Mouse (Mus musculus): ENCODE results near the gene Parva. TPM values are rescaled to one million over a fixed set of nuclear protein-coding genes. Genes with fewer than 3 reads are reported as not detected.

Parva gene
- polyA plus RNA-seq, 1 experiment from 2014 or later: 80.0 TPM

GRCm38 (mm10) chr7:112390937-112391605 is 36.2 kb upstream of the Parva start:
- Histone ChIP-seq H3K9me3 (ENCODE audit: control insufficient read depth, low read length) (no peaks in the 10 kb centered on the region), H3K4me1 (ENCODE audit: control insufficient read depth, insufficient read depth, low read length) (peaks cover 24% of the 10 kb centered on the region), H3K27me3 (replicated peaks; ENCODE audit: control insufficient read depth, insufficient read depth, low read length) (no peaks in the 10 kb centered on the region), H3K9ac (ENCODE audit: low read depth, low read length) (no peak overlapping the region), H3K4me3 (ENCODE audit: low read length) (no peak overlapping the region), H3K4me2 (ENCODE audit: low read depth, low read length) (no peak overlapping the region), H3K27ac (ENCODE audit: low read length) (peak overlapping the region; percentile 43), H3K36me3 (ENCODE audit: control insufficient read depth, insufficient read depth, low read length) (no peaks in the 10 kb centered on the region)
- ATAC-seq: no peak
- WGBS: 31% methylated on average over 6 of the region's 6 CpGs

DNA sequence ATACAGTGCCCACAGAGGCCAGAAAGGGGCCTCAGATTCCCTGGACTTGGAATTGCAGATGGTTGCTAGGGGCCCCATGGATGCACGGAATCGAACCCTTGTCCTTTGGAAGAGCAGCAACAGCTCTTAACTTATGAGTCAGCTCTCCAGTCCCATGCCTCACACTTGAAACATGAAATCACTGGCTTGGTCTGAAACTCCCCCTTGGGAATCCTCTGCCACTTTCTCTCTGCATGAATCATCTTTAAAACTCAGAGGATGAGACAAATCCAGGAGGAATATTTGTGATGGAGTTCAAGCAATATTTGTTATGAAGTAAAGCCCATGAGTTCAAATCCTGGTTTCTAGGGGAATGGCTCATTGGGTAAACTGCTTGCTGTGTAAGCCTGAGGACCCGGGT is 29.5 kb upstream of the Parva start:
- Histone ChIP-seq H3K36me3 (ENCODE audit: control insufficient read depth, insufficient read depth, low read length) (no peaks in the 10 kb centered on the region), H3K27ac (ENCODE audit: low read length) (no peak overlapping the region), H3K4me2 (ENCODE audit: low read depth, low read length) (no peak overlapping the region), H3K4me3 (ENCODE audit: low read length) (no peak overlapping the region), H3K9ac (ENCODE audit: low read depth, low read length) (no peak overlapping the region), H3K4me1 (ENCODE audit: control insufficient read depth, insufficient read depth, low read length) (peaks cover 4% of the 10 kb centered on the region; the same call in 1 of the 2 replicates), H3K27me3 (replicated peaks; ENCODE audit: control insufficient read depth, insufficient read depth, low read length) (no peaks in the 10 kb centered on the region), H3K9me3 (ENCODE audit: control insufficient read depth, low read length) (no peaks in the 10 kb centered on the region)
- 93% methylated on average over 3 of the region's 3 CpGs for WGBS
- no peak for ATAC-seq

- 74% methylated on average over 7 of the region's 7 CpGs for WGBS
Observed at GRCm38 (mm10) chr7:112399425-112400170, 27.7 kb upstream of the Parva start.

DNA sequence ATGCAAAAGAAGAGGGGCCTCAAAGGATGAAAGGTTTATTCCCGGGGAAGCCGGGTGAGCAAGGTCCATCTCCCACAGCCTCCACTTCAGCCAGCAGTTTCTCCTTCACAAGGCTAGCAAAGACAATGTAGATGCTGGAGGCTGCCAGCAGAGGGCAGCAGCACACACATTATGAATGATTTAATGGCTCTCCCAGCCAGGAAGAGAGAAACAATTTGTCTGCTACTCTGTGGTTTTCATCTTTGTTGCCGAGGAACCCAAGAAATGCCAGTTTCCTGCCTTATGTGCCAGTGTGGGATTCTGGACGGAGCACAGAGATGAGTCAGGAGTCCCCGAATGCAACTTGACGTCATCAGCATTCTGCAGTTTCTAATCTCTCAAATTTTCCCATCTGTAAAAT is 27.1 kb upstream of the Parva start:
- WGBS: 45% methylated on average over 6 of the region's 6 CpGs
- no peaks in the 10 kb centered on the region for H3K36me3 ChIP-seq (ENCODE audit: control insufficient read depth, insufficient read depth, low read length)
- H3K9me3 ChIP-seq (ENCODE audit: control insufficient read depth, low read length): no peaks in the 10 kb centered on the region
- H3K27me3 ChIP-seq (replicated peaks; ENCODE audit: control insufficient read depth, insufficient read depth, low read length): no peaks in the 10 kb centered on the region
- no peak overlapping the region for H3K4me2 ChIP-seq (ENCODE audit: low read depth, low read length)
- H3K9ac ChIP-seq (ENCODE audit: low read depth, low read length): no peak overlapping the region
- H3K4me3 ChIP-seq (ENCODE audit: low read length): no peak overlapping the region
- H3K4me1 ChIP-seq (ENCODE audit: control insufficient read depth, insufficient read depth, low read length): peaks cover 4% of the 10 kb centered on the region; the same call in 1 of the 2 replicates
- no peak overlapping the region for H3K27ac ChIP-seq (ENCODE audit: low read length)
- peak; percentile 28; the same call in 1 of the 2 replicates for ATAC-seq

More at GRCm38 (mm10) chr7:112399425-112400170, 27.7 kb upstream of the Parva start:
- H3K4me2 ChIP-seq (ENCODE audit: low read depth, low read length): no peak overlapping the region
- H3K36me3 ChIP-seq (ENCODE audit: control insufficient read depth, insufficient read depth, low read length): no peaks in the 10 kb centered on the region
- H3K9ac ChIP-seq (ENCODE audit: low read depth, low read length): no peak overlapping the region
- H3K9me3 ChIP-seq (ENCODE audit: control insufficient read depth, low read length): no peaks in the 10 kb centered on the region
- ATAC-seq: no peak
- no peak overlapping the region for H3K4me3 ChIP-seq (ENCODE audit: low read length)
- no peak overlapping the region for H3K27ac ChIP-seq (ENCODE audit: low read length)
- H3K4me1 ChIP-seq (ENCODE audit: control insufficient read depth, insufficient read depth, low read length): peaks cover 4% of the 10 kb centered on the region; the same call in 1 of the 2 replicates
- H3K27me3 ChIP-seq (replicated peaks; ENCODE audit: control insufficient read depth, insufficient read depth, low read length): no peaks in the 10 kb centered on the region

DNA sequence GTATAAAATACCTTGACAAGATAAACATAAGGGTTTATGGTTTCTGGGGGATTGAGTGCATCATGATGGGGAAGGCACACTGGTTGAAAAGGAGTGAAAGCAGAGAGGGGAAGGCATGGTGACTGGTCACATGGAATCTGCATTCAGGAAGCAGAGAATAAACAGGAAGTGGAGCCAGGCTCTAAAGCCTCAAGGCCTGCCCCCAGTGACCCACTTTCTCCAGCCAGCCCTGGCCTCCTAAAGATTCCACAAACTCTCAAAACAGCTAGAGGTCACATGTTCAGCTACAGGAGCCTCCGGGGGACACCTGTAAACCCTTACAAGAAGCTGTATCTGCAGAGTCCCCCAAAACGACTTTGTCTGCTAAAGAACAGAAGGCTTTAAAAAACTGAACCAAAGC is 22.2 kb upstream of the Parva start:
- Histone ChIP-seq H3K4me2 (ENCODE audit: low read depth, low read length) (no peak overlapping the region), H3K9ac (ENCODE audit: low read depth, low read length) (no peak overlapping the region), H3K9me3 (ENCODE audit: control insufficient read depth, low read length) (no peaks in the 10 kb centered on the region), H3K4me3 (ENCODE audit: low read length) (no peak overlapping the region), H3K27me3 (replicated peaks; ENCODE audit: control insufficient read depth, insufficient read depth, low read length) (no peaks in the 10 kb centered on the region), H3K27ac (ENCODE audit: low read length) (no peak overlapping the region), H3K36me3 (ENCODE audit: control insufficient read depth, insufficient read depth, low read length) (no peaks in the 10 kb centered on the region), H3K4me1 (ENCODE audit: control insufficient read depth, insufficient read depth, low read length) (peaks cover under 1% of the 10 kb centered on the region; the same call in 1 of the 2 replicates)
- ATAC-seq: no peak
- 47% methylated on average over 2 of the region's 2 CpGs for WGBS

- Histone ChIP-seq H3K27ac (ENCODE audit: low read length) (no peak overlapping the region), H3K36me3 (ENCODE audit: control insufficient read depth, insufficient read depth, low read length) (no peaks in the 10 kb centered on the region), H3K9ac (ENCODE audit: low read depth, low read length) (no peak overlapping the region), H3K9me3 (ENCODE audit: control insufficient read depth, low read length) (no peaks in the 10 kb centered on the region), H3K4me1 (ENCODE audit: control insufficient read depth, insufficient read depth, low read length) (no peaks in the 10 kb centered on the region), H3K4me3 (ENCODE audit: low read length) (no peak overlapping the region), H3K4me2 (ENCODE audit: low read depth, low read length) (no peak overlapping the region), H3K27me3 (replicated peaks; ENCODE audit: control insufficient read depth, insufficient read depth, low read length) (no peaks in the 10 kb centered on the region)
- WGBS: 70% methylated on average over 8 of the region's 8 CpGs
- ATAC-seq: no peak
Observed at GRCm38 (mm10) chr7:112405578-112405977, 21.7 kb upstream of the Parva start.

DNA sequence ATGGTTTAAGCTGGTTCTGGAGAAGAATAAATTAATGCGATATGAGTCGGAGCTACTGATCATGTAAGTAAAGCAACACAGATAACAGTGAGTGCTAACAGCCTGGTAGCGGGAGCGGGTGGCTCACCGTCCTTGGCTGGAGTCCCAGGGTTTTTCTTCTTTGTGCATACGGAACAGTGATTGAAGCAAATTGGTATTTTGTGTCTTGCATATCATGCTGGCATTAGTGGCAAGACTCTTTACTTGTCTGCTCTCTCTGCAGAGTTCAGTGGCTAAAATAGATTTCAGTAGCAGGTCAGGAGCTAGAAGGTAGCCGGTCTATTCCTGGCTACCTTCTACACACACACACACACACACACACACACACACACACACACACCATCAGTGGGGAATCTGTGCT is 19.7 kb upstream of the Parva start:
- no peak for ATAC-seq
- Histone ChIP-seq H3K4me3 (ENCODE audit: low read length) (no peak overlapping the region), H3K4me2 (ENCODE audit: low read depth, low read length) (no peak overlapping the region), H3K4me1 (ENCODE audit: control insufficient read depth, insufficient read depth, low read length) (no peaks in the 10 kb centered on the region), H3K27ac (ENCODE audit: low read length) (no peak overlapping the region), H3K27me3 (replicated peaks; ENCODE audit: control insufficient read depth, insufficient read depth, low read length) (no peaks in the 10 kb centered on the region), H3K36me3 (ENCODE audit: control insufficient read depth, insufficient read depth, low read length) (no peaks in the 10 kb centered on the region), H3K9ac (ENCODE audit: low read depth, low read length) (no peak overlapping the region), H3K9me3 (ENCODE audit: control insufficient read depth, low read length) (no peaks in the 10 kb centered on the region)
- WGBS: 72% methylated on average over 7 of the region's 7 CpGs

- Histone ChIP-seq H3K4me2 (ENCODE audit: low read depth, low read length) (no peak overlapping the region), H3K36me3 (ENCODE audit: control insufficient read depth, insufficient read depth, low read length) (no peaks in the 10 kb centered on the region), H3K4me3 (ENCODE audit: low read length) (no peak overlapping the region), H3K27me3 (replicated peaks; ENCODE audit: control insufficient read depth, insufficient read depth, low read length) (no peaks in the 10 kb centered on the region), H3K4me1 (ENCODE audit: control insufficient read depth, insufficient read depth, low read length) (no peaks in the 10 kb centered on the region), H3K27ac (ENCODE audit: low read length) (no peak overlapping the region), H3K9me3 (ENCODE audit: control insufficient read depth, low read length) (no peaks in the 10 kb centered on the region), H3K9ac (ENCODE audit: low read depth, low read length) (no peak overlapping the region)
- WGBS: 88% methylated on average over 3 of the region's 3 CpGs
- ATAC-seq: no peak
Observed at GRCm38 (mm10) chr7:112409991-112410390, 17.3 kb upstream of the Parva start.

DNA sequence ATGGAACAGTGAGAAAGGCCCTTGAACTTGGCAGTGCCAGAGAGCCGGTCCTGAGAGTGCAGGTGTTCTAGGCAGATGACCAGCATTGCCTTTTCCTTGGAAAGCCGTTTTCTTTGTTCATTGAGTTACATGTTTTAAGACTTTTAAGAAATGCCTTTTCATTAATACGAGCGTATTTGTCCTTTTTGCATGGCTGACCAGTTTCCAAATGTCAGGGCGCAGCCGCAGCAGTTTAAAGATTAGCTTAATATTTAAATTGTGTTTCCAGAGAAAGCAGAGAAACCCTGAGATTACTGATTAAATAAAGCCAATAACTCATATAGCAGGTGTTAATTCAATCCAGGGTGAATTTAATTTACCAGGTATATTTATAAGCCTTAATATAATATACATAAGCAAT is 14.0 kb upstream of the Parva start:
- ATAC-seq: no peak
- H3K4me2 ChIP-seq (ENCODE audit: low read depth, low read length): no peak overlapping the region
- no peak overlapping the region for H3K9ac ChIP-seq (ENCODE audit: low read depth, low read length)
- H3K9me3 ChIP-seq (ENCODE audit: control insufficient read depth, low read length): no peaks in the 10 kb centered on the region
- H3K4me1 ChIP-seq (ENCODE audit: control insufficient read depth, insufficient read depth, low read length): peaks cover 8% of the 10 kb centered on the region
- no peaks in the 10 kb centered on the region for H3K36me3 ChIP-seq (ENCODE audit: control insufficient read depth, insufficient read depth, low read length)
- no peaks in the 10 kb centered on the region for H3K27me3 ChIP-seq (replicated peaks; ENCODE audit: control insufficient read depth, insufficient read depth, low read length)
- no peak overlapping the region for H3K27ac ChIP-seq (ENCODE audit: low read length)
- no peak overlapping the region for H3K4me3 ChIP-seq (ENCODE audit: low read length)
- WGBS: 76% methylated on average over 6 of the region's 6 CpGs

Measured in intestine, embryonic 16.5 days (tissue).